Mouse (Mus musculus): ENCODE data around the gene Slamf6.

DNA sequence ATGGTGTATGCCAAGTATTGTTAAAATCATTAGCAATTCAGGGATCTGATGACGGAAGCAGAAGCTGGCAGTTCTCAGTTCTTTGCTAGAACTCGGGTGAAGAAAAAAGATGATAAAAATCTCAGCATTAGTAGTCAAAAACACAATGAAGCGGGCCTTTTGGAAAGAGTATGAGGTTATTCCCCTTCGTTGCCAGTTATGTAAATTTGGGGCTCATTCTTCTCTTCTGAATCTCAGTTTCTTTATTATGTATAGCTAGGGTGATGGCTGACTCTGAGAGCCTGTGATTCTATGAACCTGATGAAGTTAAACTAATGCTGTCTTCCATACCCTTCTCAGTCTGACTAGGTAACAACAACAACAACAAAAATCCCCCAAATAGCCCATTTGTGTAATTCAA, 58.5 kb downstream of the Slamf6 start:
- TF ChIP-seq CTCF (IDR thresholded peaks at IDR 0.05; ENCODE audit: low read depth) = no peak
- TF ChIP-seq EP300 (IDR thresholded peaks at IDR 0.05; ENCODE audit: low read depth) = no peak

Data from liver, embryonic 14.5 days (tissue).